Mouse (Mus musculus) heart, embryonic 10.5 days (tissue): ENCODE data around the gene Ankrd54. TPM values are rescaled to one million over a fixed set of nuclear protein-coding genes. Genes with fewer than 3 reads are reported as not detected.
"Not testable (repeated sequence)": the region's sequence is repeated elsewhere in the genome, so short reads cannot be mapped to it uniquely, and the experiment has no call there.

Source experiments
- DNase-seq: peaks from one replicate; pipeline ENCODE4 v3.0.0-alpha.2; 2017; ENCODE audit warnings: low spot score
- H3K27ac ChIP-seq: fragments of 300-500 bp; sonication (generic); 2 replicates; pipeline ENCODE4 v1.5.1; 2016; ENCODE audit warnings: mild to moderate bottlenecking
- H3K27me3 ChIP-seq: fragments of 300-500 bp; sonication (generic); 2 replicates; pipeline ENCODE4 v1.6.1; 2016; ENCODE audit warnings: mild to moderate bottlenecking; ENCODE audit not compliant: poor library complexity, insufficient read depth, severe bottlenecking
- H3K36me3 ChIP-seq: fragments of 300-500 bp; sonication (generic); 2 replicates; pipeline ENCODE4 v1.6.1; 2016; ENCODE audit warnings: mild to moderate bottlenecking, moderate library complexity
- H3K4me1 ChIP-seq: fragments of 300-500 bp; sonication (generic); 2 replicates; pipeline ENCODE4 v1.6.1; 2016; ENCODE audit warnings: mild to moderate bottlenecking
- H3K4me3 ChIP-seq: fragments of 300-500 bp; sonication (generic); 2 replicates; pipeline ENCODE4 v1.5.1; 2016; ENCODE audit warnings: mild to moderate bottlenecking, moderate library complexity
- H3K9me3 ChIP-seq: fragments of 300-500 bp; sonication (generic); 2 replicates; pipeline ENCODE4 v1.6.1; 2016; ENCODE audit warnings: mild to moderate bottlenecking, moderate library complexity
- WGBS: fragments of 180-500 bp; shearing (Covaris S2); methylation state at CpG from one replicate; pipeline ENCODE4 v1.1.7; 2016; 5-methylcytosine and 5-hydroxymethylcytosine counted together
- polyA plus RNA-seq: library from polyadenylated mRNA; unstranded; fragments of >200 nt; fragmentation: Nextera tagmentation; extraction: Ambion mirVana; gene quantifications from 2 replicates; pipeline ENCODE4 v1.2.1, GENCODE M21; 2016

Ankrd54 gene
- polyA plus RNA-seq, 1 experiment from 2014 or later = 48.7 TPM

- WGBS = 75% methylated on average over 2 of the region's 2 CpGs
- peaks cover 24% of the 10 kb centered on the region for H3K4me1 ChIP-seq
- peaks cover 38% of the 10 kb centered on the region for H3K36me3 ChIP-seq
- H3K27me3 ChIP-seq = peaks cover 13% of the 10 kb centered on the region; the same call in 1 of the 2 replicates
- H3K4me3 ChIP-seq = no peak overlapping the region
- no peaks in the 10 kb centered on the region for H3K9me3 ChIP-seq
- no peak for DNase-seq
- no peak overlapping the region for H3K27ac ChIP-seq
Measured at GRCm38 (mm10) chr15:79050964-79051363, 11.7 kb downstream of the Ankrd54 start.

- 0 out of 2 replicates have a peak overlapping the region, but pooled peaks have one; percentile 8 for H3K27ac ChIP-seq
Measured at GRCm38 (mm10) chr15:79050160-79050845, 12.4 kb downstream of the Ankrd54 start.

GRCm38 (mm10) chr15:79048186-79048585 lies 14.5 kb downstream of the Ankrd54 start:
- H3K4me1 ChIP-seq = peaks cover 23% of the 10 kb centered on the region
- no peak overlapping the region for H3K4me3 ChIP-seq
- no peak overlapping the region for H3K27ac ChIP-seq
- H3K27me3 ChIP-seq = peaks cover 39% of the 10 kb centered on the region
- no peak for DNase-seq
- peaks cover 11% of the 10 kb centered on the region for H3K36me3 ChIP-seq
- WGBS = 74% methylated on average over 4 of the region's 4 CpGs
- no peaks in the 10 kb centered on the region for H3K9me3 ChIP-seq

More at GRCm38 (mm10) chr15:79050160-79050845, 12.4 kb downstream of the Ankrd54 start:
- Histone ChIP-seq H3K9me3 (no peaks in the 10 kb centered on the region), H3K27me3 (peaks cover 18% of the 10 kb centered on the region; the same call in 1 of the 2 replicates), H3K4me3 (no peak overlapping the region), H3K4me1 (peaks cover 24% of the 10 kb centered on the region), H3K36me3 (peaks cover 32% of the 10 kb centered on the region)
- DNase-seq = no peak
- WGBS = 54% methylated on average over 9 of the region's 9 CpGs

- H3K4me1 ChIP-seq = peaks cover 25% of the 10 kb centered on the region
- H3K27me3 ChIP-seq = peaks cover 72% of the 10 kb centered on the region
- H3K27ac ChIP-seq = no peak overlapping the region
- no peaks in the 10 kb centered on the region for H3K9me3 ChIP-seq
- H3K4me3 ChIP-seq = no peak overlapping the region
- WGBS = 28% methylated on average over 4 of the region's 4 CpGs
- DNase-seq = no peak
- no peaks in the 10 kb centered on the region for H3K36me3 ChIP-seq
Measured at GRCm38 (mm10) chr15:79044837-79045236, 17.9 kb downstream of the Ankrd54 start.

- Histone ChIP-seq H3K27ac (peak overlapping the region; percentile 80), H3K4me3 (peak overlapping the region; percentile 69), H3K9me3 (no peaks in the 10 kb centered on the region), H3K27me3 (peaks cover 83% of the 10 kb centered on the region), H3K4me1 (peaks cover 36% of the 10 kb centered on the region), H3K36me3 (no peaks in the 10 kb centered on the region)
- under 1% methylated on average over 105 of the region's 105 CpGs for WGBS
- no peak for DNase-seq
Measured at GRCm38 (mm10) chr15:79042721-79043491, 19.8 kb downstream of the Ankrd54 start.

GRCm38 (mm10) chr15:79041585-79041984 lies 21.1 kb downstream of the Ankrd54 start, which contains the start of gene Galr3:
Gene Galr3, plus strand, starts transcription at chr15:79041885.
- H3K4me3 ChIP-seq = peak within 1 kb of the TSS; percentile 69
- WGBS = 73% methylated on average over 6 of the region's 6 CpGs
- peak within 1 kb of the TSS; percentile 80; the same call in 1 of the 2 replicates for H3K27ac ChIP-seq
- H3K27me3 ChIP-seq = peaks cover 79% of the 10 kb centered on the region
- no peak for DNase-seq
- no peaks in the 10 kb centered on the region for H3K9me3 ChIP-seq
- H3K4me1 ChIP-seq = peaks cover 37% of the 10 kb centered on the region
- peaks cover 7% of the 10 kb centered on the region for H3K36me3 ChIP-seq

GRCm38 (mm10) chr15:79040501-79041416 lies 21.9 kb downstream of the Ankrd54 start:
- H3K27ac ChIP-seq = no peak overlapping the region
- peak overlapping the region; percentile 41 for H3K4me3 ChIP-seq
- WGBS = 21% methylated on average over 24 of the region's 24 CpGs
- H3K4me1 ChIP-seq = peaks cover 37% of the 10 kb centered on the region
- no peak for DNase-seq
- H3K27me3 ChIP-seq = peaks cover 82% of the 10 kb centered on the region
- no peaks in the 10 kb centered on the region for H3K9me3 ChIP-seq
- peaks cover 14% of the 10 kb centered on the region for H3K36me3 ChIP-seq

GRCm38 (mm10) chr15:79038853-79039252 lies 23.8 kb downstream of the Ankrd54 start:
- H3K4me1 ChIP-seq = peaks cover 37% of the 10 kb centered on the region
- no peak overlapping the region for H3K27ac ChIP-seq
- no peak overlapping the region for H3K4me3 ChIP-seq
- H3K36me3 ChIP-seq = peaks cover 16% of the 10 kb centered on the region
- no peaks in the 10 kb centered on the region for H3K9me3 ChIP-seq
- peak; percentile 94 for DNase-seq
- 13% methylated on average over 7 of the region's 7 CpGs for WGBS
- H3K27me3 ChIP-seq = peaks cover 68% of the 10 kb centered on the region

- no peak for DNase-seq
- H3K9me3 ChIP-seq = no peaks in the 10 kb centered on the region
- H3K4me3 ChIP-seq = no peak overlapping the region
- peaks cover 16% of the 10 kb centered on the region for H3K36me3 ChIP-seq
- WGBS = 63% methylated on average over 10 of the region's 10 CpGs
- peaks cover 36% of the 10 kb centered on the region for H3K4me1 ChIP-seq
- peaks cover 63% of the 10 kb centered on the region for H3K27me3 ChIP-seq
- no peak overlapping the region for H3K27ac ChIP-seq
Measured at GRCm38 (mm10) chr15:79038331-79038730, 24.4 kb downstream of the Ankrd54 start.

- Histone ChIP-seq H3K27me3 (peaks cover 58% of the 10 kb centered on the region), H3K4me1 (peaks cover 32% of the 10 kb centered on the region), H3K4me3 (peak overlapping the region; percentile 6; the same call in 1 of the 2 replicates), H3K9me3 (no peaks in the 10 kb centered on the region), H3K36me3 (peaks cover 16% of the 10 kb centered on the region), H3K27ac (no peak overlapping the region)
- 11% methylated on average over 14 of the region's 14 CpGs for WGBS
- DNase-seq = peak; percentile 91
Measured at GRCm38 (mm10) chr15:79037913-79038328, 24.8 kb downstream of the Ankrd54 start.

- peaks cover 12% of the 10 kb centered on the region for H3K36me3 ChIP-seq
- H3K4me3 ChIP-seq, DNase-seq, H3K27ac ChIP-seq, H3K9me3 ChIP-seq: not testable (repeated sequence)
- H3K27me3 ChIP-seq = peaks cover 13% of the 10 kb centered on the region; the same call in 1 of the 2 replicates
- H3K4me1 ChIP-seq = peaks cover 37% of the 10 kb centered on the region
- WGBS = 91% methylated on average over 5 of the region's 5 CpGs
Measured at GRCm38 (mm10) chr15:79031908-79032307, 30.8 kb downstream of the Ankrd54 start.
